Mouse (Mus musculus) limb, embryonic 14.5 days (tissue): ENCODE measurements around the gene Mphosph6. TPM values are rescaled to one million over a fixed set of nuclear protein-coding genes. Genes with fewer than 3 reads are reported as not detected.

Experiments used
- ATAC-seq: fragments of 200-750 bp; cut with Nextera tagmentation; 2 replicates; pipeline ENCODE4 v1.8.0; 2017; ENCODE audit warnings: low read depth, moderate number of reproducible peaks, moderate TSS enrichment; ENCODE audit not compliant: low FRiP score
- DNase-seq: peaks from one replicate; pipeline ENCODE4 v3.0.0-alpha.2; 2015; ENCODE audit warnings: low spot score
- H3K27ac ChIP-seq: fragments of 300-500 bp; sonication (generic); replicated peaks from 2 replicates; pipeline ENCODE4 v1.5.1; 2014; ENCODE audit warnings: low read depth, mild to moderate bottlenecking, low read length, moderate library complexity, mixed read lengths
- H3K27me3 ChIP-seq: fragments of 300-500 bp; sonication (generic); 2 replicates; pipeline ENCODE4 v1.6.1; 2014; ENCODE audit warnings: low read length, mixed read lengths; ENCODE audit not compliant: control insufficient read depth, insufficient read depth
- H3K36me3 ChIP-seq: fragments of 300-500 bp; sonication (generic); 2 replicates; pipeline ENCODE4 v1.6.1; 2014; ENCODE audit warnings: mild to moderate bottlenecking, low read length, moderate library complexity, mixed read lengths; ENCODE audit not compliant: control insufficient read depth, insufficient read depth
- H3K4me1 ChIP-seq: fragments of 300-500 bp; sonication (generic); 2 replicates; pipeline ENCODE4 v1.6.1; 2014; ENCODE audit warnings: antibody characterized with exemption, low read length, mixed read lengths; ENCODE audit not compliant: control insufficient read depth, insufficient read depth
- H3K4me2 ChIP-seq: fragments of 300-500 bp; sonication (generic); replicated peaks from 2 replicates; pipeline ENCODE4 v1.6.1; 2014; ENCODE audit warnings: low read depth, mild to moderate bottlenecking, low read length, moderate library complexity; ENCODE audit not compliant: severe bottlenecking
- H3K4me3 ChIP-seq: fragments of 300-500 bp; sonication (generic); replicated peaks from 2 replicates; pipeline ENCODE4 v1.5.1; 2014; ENCODE audit warnings: low read length
- H3K9ac ChIP-seq: fragments of 300-500 bp; sonication (generic); 2 replicates; pipeline ENCODE4 v1.6.1; 2014; ENCODE audit warnings: mild to moderate bottlenecking, low read depth, low read length, moderate library complexity; ENCODE audit not compliant: severe bottlenecking
- H3K9me3 ChIP-seq: fragments of 300-500 bp; sonication (generic); 2 replicates; pipeline ENCODE4 v1.6.1; 2016; ENCODE audit warnings: low read length; ENCODE audit not compliant: control insufficient read depth
- POLR2A ChIP-seq: fragments of 200-500 bp; IDR thresholded peaks from 2 replicates; pipeline ENCODE4 v1.8.0; 2012; ENCODE audit warnings: inconsistent platforms, mild to moderate bottlenecking, moderate library complexity, borderline replicate concordance; ENCODE audit not compliant: insufficient read depth, insufficient read length; ENCODE audit errors: extremely low read depth
- WGBS: fragments of 180-500 bp; shearing (Covaris S2); extraction: QIAGEN DNeasy Blood & Tissue Kit; methylation state at CpG from one replicate; pipeline ENCODE4 v1.1.7; 2014; 5-methylcytosine and 5-hydroxymethylcytosine counted together
- polyA plus RNA-seq, 2 experiments: library from polyadenylated mRNA; depleted of rRNA in 1 of 2; stranded (reverse) in 1 of 2; unstranded in 1 of 2; fragments of >200 nt; fragmentation: Nextera tagmentation in 1 of 2; extraction: Ambion mirVana in 1 of 2; gene quantifications; 2 replicates each; pipeline versions ENCODE4 v1.2.1 to v1.2.3; 2012 to 2014

Gene Mphosph6
- polyA plus RNA-seq, 2 experiments, result 44.4 to 55.9 TPM

GRCm38 (mm10) chr8:117757900-117758299 is 43.8 kb downstream of the Mphosph6 start:
- no peaks in the 10 kb centered on the region for H3K27me3 ChIP-seq
- no peak for DNase-seq
- H3K4me1 ChIP-seq, result no peaks in the 10 kb centered on the region
- no peaks in the 10 kb centered on the region for H3K36me3 ChIP-seq
- no peak overlapping the region for H3K9ac ChIP-seq
- H3K4me3 ChIP-seq, result no peak overlapping the region
- TF ChIP-seq POLR2A, result no peak
- H3K4me2 ChIP-seq, result no peak overlapping the region
- no peak overlapping the region for H3K27ac ChIP-seq
- WGBS, result 79% methylated on average over 11 of the region's 11 CpGs
- ATAC-seq, result no peak
- no peaks in the 10 kb centered on the region for H3K9me3 ChIP-seq

- TF ChIP-seq POLR2A, result no peak
- Histone ChIP-seq H3K9ac (no peak overlapping the region), H3K27ac (no peak overlapping the region), H3K27me3 (no peaks in the 10 kb centered on the region), H3K4me3 (no peak overlapping the region), H3K4me2 (no peak overlapping the region), H3K4me1 (no peaks in the 10 kb centered on the region), H3K9me3 (no peaks in the 10 kb centered on the region), H3K36me3 (no peaks in the 10 kb centered on the region)
- ATAC-seq, result no peak
- 22% methylated on average over 2 of the region's 2 CpGs for whole genome bisulfite sequencing
- no peak for DNase-seq
These were observed 52.3 kb downstream of the Mphosph6 start for GRCm38 (mm10) chr8:117749436-117749835.

GRCm38 (mm10) chr8:117747886-117748730 is 53.6 kb downstream of the Mphosph6 start:
- no peak overlapping the region for H3K27ac ChIP-seq
- H3K27me3 ChIP-seq, result no peaks in the 10 kb centered on the region
- no peak overlapping the region for H3K4me3 ChIP-seq
- no peak for TF ChIP-seq POLR2A
- H3K4me2 ChIP-seq, result no peak overlapping the region
- DNase-seq (no peak), ATAC-seq (no peak)
- WGBS, result 79% methylated on average over 8 of the region's 9 CpGs
- no peak overlapping the region for H3K9ac ChIP-seq
- no peaks in the 10 kb centered on the region for H3K9me3 ChIP-seq
- H3K36me3 ChIP-seq, result no peaks in the 10 kb centered on the region
- H3K4me1 ChIP-seq, result no peaks in the 10 kb centered on the region

GRCm38 (mm10) chr8:117747428-117747827 is 54.3 kb downstream of the Mphosph6 start:
- no peak for ATAC-seq
- Histone ChIP-seq H3K36me3 (no peaks in the 10 kb centered on the region), H3K4me3 (no peak overlapping the region), H3K4me2 (no peak overlapping the region), H3K4me1 (no peaks in the 10 kb centered on the region), H3K9ac (no peak overlapping the region), H3K9me3 (no peaks in the 10 kb centered on the region), H3K27me3 (no peaks in the 10 kb centered on the region), H3K27ac (no peak overlapping the region)
- no peak for DNase-seq
- WGBS, result 27% methylated on average over 2 of the region's 2 CpGs
- no peak for TF ChIP-seq POLR2A

- WGBS, result 93% methylated on average over 5 of the region's 5 CpGs
- H3K9me3 ChIP-seq, result no peaks in the 10 kb centered on the region
- H3K27me3 ChIP-seq, result no peaks in the 10 kb centered on the region
- no peaks in the 10 kb centered on the region for H3K36me3 ChIP-seq
- ATAC-seq, result no peak
- H3K4me1 ChIP-seq, result no peaks in the 10 kb centered on the region
- no peak overlapping the region for H3K4me2 ChIP-seq
- no peak for DNase-seq
- no peak for TF ChIP-seq POLR2A
- H3K27ac ChIP-seq, result no peak overlapping the region
- no peak overlapping the region for H3K4me3 ChIP-seq
- H3K9ac ChIP-seq, result no peak overlapping the region
These were observed 55.1 kb downstream of the Mphosph6 start for GRCm38 (mm10) chr8:117746651-117747050.
